Mouse (Mus musculus): Measurements from ENCODE around the gene Inpp4a. TPM values are rescaled to one million over a fixed set of nuclear protein-coding genes. Genes with fewer than 3 reads are reported as not detected.

Inpp4a gene
- total RNA-seq, 2 experiments from 2014 or later, result 19.3 to 22.1 TPM

- DNase-seq, result peak in 1 of 2 experiments; percentile 13
These were observed 110.0 kb downstream of the Inpp4a start for GRCm38 (mm10) chr1:37409647-37410046.

GRCm38 (mm10) chr1:37415394-37415793 is 115.7 kb downstream of the Inpp4a start:
- DNase-seq, result no peak

- DNase-seq, result peak; percentile 39 to 57
These were observed 119.8 kb downstream of the Inpp4a start for GRCm38 (mm10) chr1:37419420-37419819.

GRCm38 (mm10) chr1:37427144-37427875 is 127.6 kb downstream of the Inpp4a start:
- DNase-seq, result no peak

- peak; percentile 26 to 29 for DNase-seq
These were observed 129.2 kb downstream of the Inpp4a start for GRCm38 (mm10) chr1:37428911-37429310.

GRCm38 (mm10) chr1:37429366-37430296 is 130.0 kb downstream of the Inpp4a start, which contains the start of the genes Coa5 and Unc50:
Gene Coa5, minus strand, starts transcription at chr1:37430103.
Gene Unc50, plus strand, starts transcription at chr1:37430139.
- DNase-seq, result peak; percentile 97 to 98

GRCm38 (mm10) chr1:37430297-37430840 is 130.7 kb downstream of the Inpp4a start:
- DNase-seq, result no peak

GRCm38 (mm10) chr1:37436419-37436818 is 136.8 kb downstream of the Inpp4a start:
- no peak for DNase-seq

GRCm38 (mm10) chr1:37442848-37443835 is 143.5 kb downstream of the Inpp4a start:
- no peak for DNase-seq

- DNase-seq, result peak; percentile 37 to 78
These were observed 148.9 kb downstream of the Inpp4a start for GRCm38 (mm10) chr1:37448361-37449095.

- no peak for DNase-seq
These were observed 151.6 kb downstream of the Inpp4a start for GRCm38 (mm10) chr1:37451270-37451669.

GRCm38 (mm10) chr1:37457546-37457945 is 157.9 kb downstream of the Inpp4a start:
- no peak for DNase-seq

Other genes with a start within 250 kb of the Inpp4a start
- gene Cnga3, start 85.4 kb upstream of the Inpp4a start, total RNA-seq (2021), result 1 to 10 TPM; 1.7 to 1.8 TPM
- gene Coa5, start 130.2 kb downstream of the Inpp4a start, total RNA-seq (2021), result 100 to 1,000 TPM; 114 to 119 TPM
- gene Unc50, start 130.3 kb downstream of the Inpp4a start, total RNA-seq (2021), result 10 to 100 TPM; 32.9 to 34.0 TPM
- 10 to 100 TPM; 13.0 to 15.4 TPM for gene Mgat4a, start 241.2 kb downstream of the Inpp4a start, total RNA-seq (2021)